Mouse (Mus musculus) spleen, embryonic (tissue): ENCODE measurements at regions not wholly inside any gene's neighbourhood (a gene's known extent, or its start where the extent isn't known, plus 50 kb on each side); places are given as distances from the start of the nearest gene placed in this dataset.

Experiments used
- CTCF ChIA-PET: fragments of 350-600 bp; sonication (Branson Sonifier 250); formaldehyde crosslinking; loops from one replicate; lab custom pipeline; 2022; lab: Charles Lee

GRCm38 (mm10) chr15:63020826-63021225 is 824.2 kb downstream of the Gsdmc2 start:
- CTCF ChIA-PET, result no interaction called here

- CTCF ChIA-PET, result no interaction called here
Observed at GRCm38 (mm10) chr15:63017966-63018365, 827.0 kb downstream of the Gsdmc2 start.

GRCm38 (mm10) chr15:63006471-63007228 is 838.3 kb downstream of the Gsdmc2 start:
- CTCF ChIA-PET, result interaction anchor here (0.7 kb wide), 1 partner anchor 58 kb away, joined by 3 read pairs; no protein-coding TSS in a partner anchor

- CTCF ChIA-PET, result interaction anchor here (0.5 kb wide), 1 partner anchor 14 kb away, joined by 3 read pairs; no protein-coding TSS in a partner anchor
Observed at GRCm38 (mm10) chr15:62994691-62995090, 850.3 kb downstream of the Gsdmc2 start.

GRCm38 (mm10) chr15:62986871-62987270 is 858.1 kb downstream of the Gsdmc2 start:
- CTCF ChIA-PET, result no interaction called here

GRCm38 (mm10) chr15:62986147-62986546 is 858.8 kb downstream of the Gsdmc2 start:
- CTCF ChIA-PET, result no interaction called here

- CTCF ChIA-PET, result interaction anchor here (0.6 kb wide), 1 partner anchor 191 kb away, joined by 5 read pairs; no protein-coding TSS in a partner anchor
Observed at GRCm38 (mm10) chr15:62970566-62970965, 874.4 kb downstream of the Gsdmc2 start.

GRCm38 (mm10) chr15:62962681-62963080 is 882.3 kb downstream of the Gsdmc2 start:
- CTCF ChIA-PET, result no interaction called here

GRCm38 (mm10) chr15:62960623-62961022 is 884.4 kb downstream of the Gsdmc2 start:
- CTCF ChIA-PET, result no interaction called here

GRCm38 (mm10) chr15:62958506-62959330 is 886.3 kb downstream of the Gsdmc2 start:
- CTCF ChIA-PET, result interaction anchor here (0.6 kb wide), 1 partner anchor 1564 kb away, joined by 6 read pairs; no protein-coding TSS in a partner anchor

GRCm38 (mm10) chr15:62954889-62955288 is 890.1 kb downstream of the Gsdmc2 start:
- CTCF ChIA-PET, result no interaction called here

GRCm38 (mm10) chr15:62954322-62954820 is 890.6 kb downstream of the Gsdmc2 start:
- CTCF ChIA-PET, result no interaction called here

- CTCF ChIA-PET, result no interaction called here
Observed at GRCm38 (mm10) chr15:62953215-62953941, 891.6 kb downstream of the Gsdmc2 start.

- CTCF ChIA-PET, result no interaction called here
Observed at GRCm38 (mm10) chr15:62952487-62953214, 892.3 kb downstream of the Gsdmc2 start.

GRCm38 (mm10) chr15:62939416-62939815 is 905.6 kb downstream of the Gsdmc2 start:
- CTCF ChIA-PET, result no interaction called here

GRCm38 (mm10) chr15:62937756-62938155 is 907.2 kb downstream of the Gsdmc2 start:
- CTCF ChIA-PET, result no interaction called here

- CTCF ChIA-PET, result no interaction called here
Observed at GRCm38 (mm10) chr15:62934522-62935189, 910.3 kb downstream of the Gsdmc2 start.

GRCm38 (mm10) chr15:62920520-62920919 is 924.5 kb downstream of the Gsdmc2 start:
- CTCF ChIA-PET, result no interaction called here

- CTCF ChIA-PET, result no interaction called here
Observed at GRCm38 (mm10) chr15:62919264-62919663, 925.7 kb downstream of the Gsdmc2 start.

GRCm38 (mm10) chr15:62908379-62908778 is 936.6 kb downstream of the Gsdmc2 start:
- CTCF ChIA-PET, result no interaction called here
